Mouse (Mus musculus) neutrophil, adult 5-6 weeks (primary cell): Measurements from ENCODE around the gene Aqp11. TPM values are rescaled to one million over a fixed set of nuclear protein-coding genes. Genes with fewer than 3 reads are reported as not detected.

Experiments
- ATAC-seq: fragments of 151-379, 151-347 bp; 2 replicates; pipeline ENCODE4 v1.8.0; 2017; ENCODE audit warnings: mild to moderate bottlenecking, moderate TSS enrichment; ENCODE audit not compliant: insufficient number of reproducible peaks, poor library complexity, low FRiP score, severe bottlenecking; ENCODE audit errors: extremely low read depth
- total RNA-seq: library from RNA; stranded (forward); fragments of 200-1000 nt; gene quantifications from 2 replicates; pipeline ENCODE4 v1.2.3, GENCODE M21; 2017

Gene Aqp11
- 0.12 and 0.47 TPM in 2 replicates for total RNA-seq

GRCm38 (mm10) chr7:97737638-97738456 is at the start of gene Aqp11:
Aqp11 (minus strand) TSS chr7:97738289.
- peak; percentile 60 for ATAC-seq

GRCm38 (mm10) chr7:97783523-97783922 is 45.4 kb upstream of the Aqp11 start:
- ATAC-seq: no peak

GRCm38 (mm10) chr7:97781496-97781895 is 43.4 kb upstream of the Aqp11 start:
- ATAC-seq: no peak

GRCm38 (mm10) chr7:97780815-97781214 is 42.7 kb upstream of the Aqp11 start:
- 0 out of 2 replicates have a peak, but pooled peaks have one; percentile 53 for ATAC-seq

GRCm38 (mm10) chr7:97780222-97780621 is 42.1 kb upstream of the Aqp11 start:
- ATAC-seq: no peak

- ATAC-seq: no peak
These were observed 39.1 kb upstream of the Aqp11 start for GRCm38 (mm10) chr7:97777191-97777590.

- ATAC-seq: no peak
These were observed 37.8 kb upstream of the Aqp11 start for GRCm38 (mm10) chr7:97775923-97776322.

- ATAC-seq: no peak
These were observed 37.3 kb upstream of the Aqp11 start for GRCm38 (mm10) chr7:97775380-97775779.

GRCm38 (mm10) chr7:97770841-97771620 is 32.9 kb upstream of the Aqp11 start:
- ATAC-seq: no peak

- ATAC-seq: no peak
These were observed 30.9 kb upstream of the Aqp11 start for GRCm38 (mm10) chr7:97769020-97769419.

- ATAC-seq: no peak
These were observed 29.8 kb upstream of the Aqp11 start for GRCm38 (mm10) chr7:97767841-97768240.

- no peak for ATAC-seq
These were observed 28.5 kb upstream of the Aqp11 start for GRCm38 (mm10) chr7:97766406-97767166.

GRCm38 (mm10) chr7:97765963-97766347 is 27.9 kb upstream of the Aqp11 start:
- no peak for ATAC-seq

- peak; percentile 81 for ATAC-seq
These were observed 27.3 kb upstream of the Aqp11 start for GRCm38 (mm10) chr7:97765181-97765962.

GRCm38 (mm10) chr7:97764591-97764990 is 26.5 kb upstream of the Aqp11 start:
- ATAC-seq: no peak

GRCm38 (mm10) chr7:97756967-97757881 is 19.1 kb upstream of the Aqp11 start:
- ATAC-seq: 0 out of 2 replicates have a peak, but pooled peaks have one; percentile 48
